Mouse (Mus musculus) heart, postnatal 0 days (tissue): Measurements from ENCODE around the gene Lama2.

ENCODE experiments used
- CTCF ChIP-seq: IDR thresholded peaks from 2 replicates; pipeline ENCODE4 v1.5.1; 2016; ENCODE audit warnings: antibody characterized with exemption, control low read depth, low read depth
- EP300 ChIP-seq: IDR thresholded peaks from 2 replicates; pipeline ENCODE4 v1.6.1; 2016; ENCODE audit warnings: antibody characterized with exemption, low read depth

GRCm38 (mm10) chr10:27117815-27118214, 501.7 kb downstream of the Lama2 start:
- TF ChIP-seq CTCF (no peak), EP300 (no peak)
